Mouse (Mus musculus) left cerebral cortex, adult 18-20 months (tissue): ENCODE measurements around the gene Nbeal2. TPM values are rescaled to one million over a fixed set of nuclear protein-coding genes. Genes with fewer than 3 reads are reported as not detected.

Experiments used
- DNase-seq, 2 experiments: peaks; one replicate each; pipeline ENCODE4 v3.0.0; 2021 to 2022; ENCODE audit warnings: low spot score in 2 of 2, mixed read lengths in 1 of 2
- total RNA-seq, 2 experiments: library from RNA; stranded (reverse); gene quantifications; 2 replicates each; pipeline ENCODE4 v1.2.3; 2021

Nbeal2 gene
- total RNA-seq, 2 experiments from 2014 or later: 9.6 to 12.2 TPM

DNA sequence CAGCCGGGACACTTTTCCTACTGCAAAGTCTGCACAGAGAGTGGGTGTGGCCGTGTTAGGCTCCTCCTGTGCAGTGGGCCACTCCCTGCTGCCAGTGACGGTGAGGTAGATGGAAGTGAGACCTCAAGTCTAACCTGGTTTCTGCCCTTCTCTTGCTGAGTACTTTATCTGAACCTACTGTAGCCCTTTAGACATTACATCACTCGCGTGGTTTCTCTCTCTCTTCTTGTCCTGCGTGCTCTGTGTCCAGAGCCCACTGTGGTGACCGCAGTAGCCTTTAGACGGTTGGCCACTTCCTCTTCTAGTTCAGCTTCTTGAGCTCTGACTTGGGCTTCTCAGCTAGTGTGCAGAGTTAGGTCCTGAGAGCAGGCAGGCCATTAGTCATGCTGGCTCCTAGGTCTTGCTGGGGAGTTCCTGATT, 22.5 kb upstream of the Nbeal2 start:
- DNase-seq: no peak

DNA sequence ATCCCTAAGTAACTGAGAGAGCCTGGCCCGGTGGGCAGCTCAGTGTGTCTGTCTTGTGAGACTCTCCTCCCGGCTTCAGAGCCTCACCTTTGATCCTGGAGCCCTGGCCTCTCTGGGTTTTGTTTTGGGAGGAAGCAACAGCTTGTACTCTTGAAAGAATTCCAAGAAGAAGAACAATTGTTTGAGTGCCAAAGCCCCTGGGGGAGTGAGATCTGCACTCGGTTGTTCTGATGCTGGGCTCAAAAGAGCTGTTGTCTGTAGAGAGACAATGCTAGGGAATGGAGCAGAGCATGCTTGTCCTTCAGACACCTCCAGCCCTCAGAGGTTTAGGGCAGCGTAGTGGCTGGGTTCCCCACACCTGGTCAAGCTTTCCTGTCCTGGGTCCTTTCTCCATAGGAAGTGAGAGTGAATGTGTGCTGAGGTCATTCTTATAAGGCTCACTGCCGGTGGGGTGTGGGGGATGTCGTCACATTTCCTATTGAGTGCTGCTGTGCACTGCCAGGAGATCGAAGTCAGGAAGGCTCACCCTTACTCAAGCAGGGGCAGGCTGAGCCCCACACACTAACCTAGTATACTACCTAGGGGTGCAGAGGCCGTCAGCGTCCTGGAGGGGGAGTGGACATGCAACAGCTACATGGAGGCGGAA, 19.3 kb upstream of the Nbeal2 start:
- no peak for DNase-seq

DNA sequence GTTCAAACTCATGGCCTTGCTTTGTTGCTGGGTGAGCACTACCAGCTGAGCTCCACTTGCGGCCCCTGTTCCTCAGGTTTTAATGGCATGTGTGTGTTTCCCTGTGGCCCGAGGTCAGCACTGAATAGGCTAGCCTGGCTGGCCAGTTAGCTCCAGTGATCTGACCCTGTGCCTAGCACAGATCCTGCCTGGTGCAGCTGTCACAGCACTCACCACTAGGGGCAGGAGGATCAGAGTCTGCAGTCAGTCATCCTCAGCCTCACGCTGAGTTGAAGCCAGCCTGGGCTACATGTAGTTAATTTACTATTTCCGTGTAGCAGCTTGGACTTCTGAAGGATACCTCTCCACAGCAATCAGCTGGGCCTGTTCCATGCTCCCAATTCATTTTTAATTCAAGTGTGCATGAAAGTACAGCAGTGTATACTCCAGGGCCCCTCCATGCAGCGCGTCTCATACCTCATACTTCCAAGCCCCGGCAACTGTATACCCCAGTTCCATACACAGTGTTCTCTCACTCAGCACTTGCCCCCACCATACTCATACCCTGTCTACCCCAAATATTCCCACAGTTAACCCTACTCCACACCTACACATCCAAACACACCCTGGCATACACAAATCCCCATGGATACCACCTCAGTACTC, 18.6 kb upstream of the Nbeal2 start:
- peak in 1 of 2 experiments; percentile 48 for DNase-seq

DNA sequence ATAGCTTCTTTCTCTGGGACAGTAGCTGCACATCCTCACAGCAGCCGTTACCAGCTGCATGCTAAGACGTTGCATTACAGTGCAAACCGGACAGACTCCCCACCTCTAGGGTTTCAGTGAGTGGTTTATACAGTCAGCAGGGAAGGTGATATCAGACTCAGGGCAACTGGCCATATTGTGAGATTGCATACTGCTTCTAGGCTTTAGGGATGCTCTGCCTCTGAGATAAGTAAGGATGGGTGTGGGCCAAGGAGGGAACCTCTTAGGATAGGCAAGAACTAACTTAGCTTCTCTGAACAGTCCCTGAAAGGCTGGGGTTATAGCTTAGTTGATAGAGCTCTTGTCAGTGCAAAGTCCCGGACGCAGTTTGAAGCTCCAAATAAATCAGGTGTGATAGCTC, 15.8 kb upstream of the Nbeal2 start:
- DNase-seq: no peak

DNA sequence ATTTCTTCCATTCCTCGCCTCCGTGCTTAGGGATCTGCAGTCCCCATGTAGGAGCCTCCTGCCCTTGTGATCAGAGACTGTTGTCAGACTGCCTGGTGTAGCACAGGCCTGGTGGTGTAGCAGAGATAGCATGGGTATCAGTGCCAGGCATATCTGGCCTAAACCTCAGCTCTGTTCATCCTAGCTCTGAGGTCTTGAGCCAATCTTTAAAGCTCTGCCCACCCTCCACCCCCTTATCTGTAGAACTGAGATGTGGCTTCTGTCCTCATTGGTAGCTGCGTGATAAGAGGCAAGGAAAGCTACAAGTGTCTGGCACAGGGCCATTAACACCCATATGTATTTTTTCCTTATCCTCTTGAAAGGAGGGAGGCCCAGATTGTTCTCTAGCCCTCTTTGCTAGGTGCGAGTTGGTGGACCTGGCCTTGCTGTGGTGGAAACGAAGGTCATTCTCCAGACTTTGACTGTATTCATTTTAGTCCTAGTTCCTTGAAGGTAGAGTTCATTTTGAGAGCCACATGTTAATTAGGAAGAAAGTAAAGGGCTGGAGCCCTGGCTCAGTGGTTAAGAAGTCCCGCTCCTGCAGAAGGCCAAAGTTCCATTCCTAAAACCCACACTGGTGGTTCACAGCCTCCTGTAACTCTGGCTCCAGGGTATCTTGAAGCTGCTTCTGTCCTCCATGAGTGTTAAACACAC, 14.8 kb upstream of the Nbeal2 start:
- no peak for DNase-seq

DNA sequence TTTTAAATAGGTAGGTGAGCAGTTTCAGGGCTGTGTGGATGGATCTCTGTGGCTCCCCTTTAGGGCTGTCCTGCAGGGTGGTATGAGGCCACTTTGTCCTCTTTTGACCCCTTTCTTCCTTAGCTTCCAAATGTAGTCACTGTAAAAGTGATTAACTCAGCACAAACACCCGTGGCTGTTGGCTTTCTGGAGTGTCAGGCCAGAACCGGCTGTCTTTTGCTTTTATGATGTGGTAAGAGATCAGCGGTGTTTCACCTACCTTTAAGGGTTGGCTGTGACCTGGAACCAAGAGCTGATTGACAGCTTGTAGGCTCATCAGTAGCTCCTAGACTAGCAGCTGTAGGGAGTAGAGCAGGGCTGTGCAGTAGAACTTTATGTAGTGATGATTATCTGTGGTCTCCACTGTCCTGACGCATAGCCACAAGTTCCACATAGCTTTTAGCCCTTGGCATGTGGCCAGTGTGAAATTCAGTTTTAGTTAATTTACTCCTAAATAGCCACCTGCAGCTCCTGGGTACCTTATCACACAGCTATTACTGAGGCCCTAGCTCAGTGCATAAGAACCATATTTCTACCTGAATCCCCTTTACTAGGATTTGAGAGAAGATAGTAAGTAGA, 13.4 kb upstream of the Nbeal2 start:
- DNase-seq: no peak

DNA sequence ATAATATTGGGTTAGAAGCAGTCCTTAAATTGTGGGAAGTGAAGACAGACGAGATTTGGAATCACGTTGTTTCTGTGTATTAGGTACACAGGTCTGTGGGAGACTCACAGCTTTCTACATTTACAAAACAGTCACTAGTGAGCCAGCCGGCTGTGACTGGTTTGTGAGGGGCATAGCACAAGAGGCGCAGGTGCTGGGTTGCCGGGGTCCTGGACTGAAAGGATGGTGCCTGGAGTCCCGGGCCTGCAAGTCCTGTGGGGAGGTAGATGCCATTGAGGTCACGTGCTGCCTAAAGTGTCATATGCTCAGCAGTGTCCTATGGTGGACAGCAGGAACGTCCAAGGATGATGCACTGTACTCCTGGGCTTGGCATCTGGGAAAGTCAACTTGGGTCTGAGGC, 12.4 kb upstream of the Nbeal2 start:
- DNase-seq: no peak

DNA sequence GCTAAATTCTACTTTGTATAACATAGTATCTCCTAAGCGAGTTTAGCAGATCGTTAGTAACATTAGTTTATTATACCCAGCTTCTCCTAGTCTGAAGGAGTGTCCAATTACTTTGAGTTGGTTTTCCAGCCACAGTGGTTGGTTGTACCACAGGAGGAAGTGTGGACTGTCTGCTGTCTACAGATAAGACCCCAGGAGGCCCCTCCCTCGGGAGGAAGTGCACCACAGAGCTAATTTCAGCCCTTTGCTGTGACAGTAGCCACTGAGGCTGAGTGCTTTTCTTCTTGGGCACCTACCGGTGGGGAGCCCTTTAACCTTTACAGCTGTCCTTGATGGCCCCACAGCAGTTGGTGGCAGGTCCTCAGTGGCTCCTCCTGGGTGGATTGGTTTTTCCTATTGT, 12.0 kb upstream of the Nbeal2 start:
- DNase-seq: no peak

DNA sequence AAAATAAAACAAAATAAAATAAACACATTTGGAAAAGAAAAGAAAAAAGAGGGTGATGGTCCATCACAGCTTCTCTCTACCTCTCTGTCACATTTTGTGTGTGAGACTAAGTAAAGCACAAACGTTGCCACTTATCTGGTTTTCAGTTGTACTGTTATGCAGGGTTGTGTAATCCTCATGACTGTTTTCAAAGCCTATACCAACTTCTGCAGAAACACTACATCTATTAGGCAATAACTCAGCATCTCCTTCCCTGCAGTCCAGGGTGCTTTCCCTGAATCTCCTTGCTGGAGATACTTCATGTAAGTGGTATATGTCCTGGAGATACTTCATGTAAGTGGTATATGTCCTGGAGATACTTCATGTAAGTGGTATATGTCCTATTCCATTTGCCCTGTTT, 8.9 kb upstream of the Nbeal2 start:
- no peak for DNase-seq

DNA sequence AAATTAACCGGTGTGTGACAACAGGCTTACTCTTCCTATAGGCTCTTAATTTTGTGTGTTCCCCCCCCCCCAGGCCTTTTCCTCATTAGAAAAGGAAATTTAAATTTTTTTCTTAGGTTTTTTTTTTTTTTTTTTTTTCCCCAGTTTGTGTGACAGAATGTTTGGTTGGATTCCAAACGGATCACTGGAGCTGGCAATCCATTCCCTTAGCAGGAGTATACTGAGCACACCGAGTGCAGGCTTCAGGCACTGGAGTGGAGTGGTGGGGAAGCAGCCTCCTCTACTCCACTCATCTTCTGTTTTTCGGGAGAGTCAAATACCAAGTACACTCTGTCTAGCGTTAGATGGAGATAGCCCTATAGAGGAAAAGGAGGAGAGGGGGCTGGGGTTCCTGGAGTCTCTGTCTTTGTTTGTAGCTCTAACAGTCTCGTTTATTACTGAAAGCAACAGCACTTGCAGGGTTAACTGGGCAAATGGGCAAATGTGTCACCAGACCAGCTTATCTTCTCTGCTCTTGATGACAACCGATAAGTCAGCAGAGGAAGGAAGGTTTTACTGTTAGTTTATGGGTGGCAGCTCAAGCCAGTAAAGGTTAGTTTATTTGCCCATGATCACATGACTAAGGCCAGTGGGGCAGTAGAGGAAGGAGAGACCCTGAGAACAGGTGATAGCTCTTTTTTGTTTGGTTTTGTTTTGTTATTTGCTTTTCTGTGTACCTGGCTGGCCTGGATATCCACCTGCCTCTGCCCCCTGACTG, 7.1 kb upstream of the Nbeal2 start:
- no peak for DNase-seq

DNA sequence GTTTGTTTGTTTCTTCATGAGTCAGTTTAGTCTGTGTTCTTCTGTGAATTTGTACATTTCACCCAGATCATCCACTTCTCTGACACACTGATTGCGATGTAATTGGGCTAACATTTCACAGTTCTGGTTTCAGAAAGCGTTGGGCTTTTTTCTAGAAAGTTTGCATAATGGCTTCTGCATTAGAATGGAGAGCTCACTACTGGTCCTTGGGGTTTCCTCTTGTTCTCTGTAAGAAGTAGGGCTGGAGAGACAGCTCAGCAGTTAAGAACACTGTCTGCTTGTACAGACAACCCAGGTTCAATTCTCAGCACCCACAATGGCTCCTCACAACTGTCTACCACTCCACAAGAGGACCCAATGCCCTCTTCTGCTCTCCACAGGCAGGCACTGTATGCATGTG, 6.2 kb upstream of the Nbeal2 start:
- DNase-seq: no peak

DNA sequence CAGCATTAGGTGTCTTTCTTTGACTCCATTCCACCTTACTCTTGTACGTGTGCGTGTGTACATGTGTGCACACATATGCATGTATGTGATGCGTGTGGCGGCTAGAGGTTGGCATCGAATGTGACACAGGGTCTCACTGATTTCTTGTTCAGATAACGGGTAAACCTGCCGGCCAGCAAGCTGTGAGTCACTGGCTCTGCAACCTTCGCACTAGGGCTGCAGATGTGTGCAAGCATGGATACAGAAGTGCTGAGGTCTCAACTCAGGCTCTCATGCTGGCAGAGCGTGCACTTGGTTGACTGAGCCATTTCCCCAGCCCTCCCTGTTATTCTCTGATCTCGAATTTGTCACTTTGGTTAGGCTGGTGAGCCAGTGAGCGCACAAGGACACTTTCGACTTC, 5.6 kb upstream of the Nbeal2 start:
- no peak for DNase-seq

DNA sequence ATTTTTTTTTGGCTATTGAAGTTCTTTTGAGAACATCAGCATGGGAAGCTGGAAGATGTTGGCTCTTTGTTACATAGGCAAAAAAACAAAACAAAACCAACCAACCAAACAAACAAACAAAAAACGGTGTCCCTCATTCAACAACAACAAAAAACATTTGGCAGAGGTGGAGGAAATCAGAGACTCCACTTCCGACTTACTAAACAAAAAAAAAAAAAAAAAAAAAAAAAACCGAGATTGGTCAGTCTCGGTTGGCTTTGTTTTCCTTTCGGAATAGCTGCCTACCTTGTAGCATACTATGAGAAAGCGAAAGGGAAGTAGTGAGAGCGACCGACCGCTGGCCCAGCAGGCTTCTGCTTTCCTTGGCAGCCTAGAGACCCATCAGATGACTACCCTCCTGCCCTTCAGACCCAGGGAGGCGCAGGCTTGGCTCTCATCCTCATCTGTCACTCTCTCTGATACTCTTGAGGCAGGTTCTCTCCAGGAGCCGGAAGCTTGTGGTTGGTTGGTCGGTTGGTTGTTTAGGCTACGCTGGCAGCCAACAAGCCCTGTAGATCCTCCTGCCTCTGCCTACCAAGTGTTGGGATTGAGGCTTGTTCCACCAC, 3.6 kb upstream of the Nbeal2 start:
- no peak for DNase-seq

DNA sequence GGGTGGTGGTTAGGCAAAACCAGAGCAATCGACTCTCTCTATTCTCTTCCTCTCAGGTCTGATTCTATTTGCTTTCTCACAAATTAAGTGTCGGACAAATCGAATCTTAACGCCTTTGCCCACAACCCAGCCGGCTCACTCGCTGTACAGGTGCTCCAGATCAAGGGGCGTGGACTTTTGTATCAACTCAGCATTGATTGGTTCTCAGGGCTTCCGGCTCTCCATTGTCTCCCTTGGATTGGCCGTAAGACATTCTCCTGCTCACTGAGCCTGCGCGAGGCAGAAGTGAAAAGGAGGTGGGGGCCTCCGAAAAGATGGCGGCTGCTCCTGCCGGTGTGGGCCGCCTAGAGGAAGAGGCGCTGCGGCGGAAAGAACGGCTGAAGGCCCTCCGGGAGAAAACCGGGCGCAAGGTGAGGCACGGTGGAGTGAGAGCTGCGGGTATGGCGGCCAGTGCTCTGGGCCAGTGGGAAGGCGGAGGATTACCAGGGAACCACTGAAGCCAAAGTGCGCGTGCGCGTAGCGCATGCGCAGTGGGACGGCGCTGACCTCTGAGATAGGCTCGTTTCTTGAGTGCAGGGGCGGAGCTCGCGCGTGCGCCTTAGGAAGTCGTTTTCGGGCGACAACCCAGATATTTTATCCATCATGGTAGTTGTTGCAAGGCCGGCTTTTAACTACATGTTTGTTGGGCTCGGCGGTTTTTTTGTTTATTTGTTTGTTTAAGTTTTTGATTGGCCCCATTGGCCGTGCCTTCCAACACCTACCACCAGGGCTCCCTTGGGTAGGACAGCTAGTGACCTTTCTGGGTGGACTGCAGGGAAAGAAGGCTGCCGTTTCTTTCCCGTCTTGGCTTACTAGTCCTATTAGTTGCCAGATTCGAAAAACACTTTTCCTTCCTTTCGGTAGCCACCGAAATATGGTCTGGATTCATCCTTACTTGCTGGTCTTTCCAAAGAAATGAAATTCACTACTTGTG, 2.6 kb upstream of the Nbeal2 start, which contains the start of gene Ccdc12:
TSS of gene Ccdc12 (plus strand) at position 255 of the 973 bp plus-strand sequence.
- peak; percentile 90 to 96 for DNase-seq

DNA sequence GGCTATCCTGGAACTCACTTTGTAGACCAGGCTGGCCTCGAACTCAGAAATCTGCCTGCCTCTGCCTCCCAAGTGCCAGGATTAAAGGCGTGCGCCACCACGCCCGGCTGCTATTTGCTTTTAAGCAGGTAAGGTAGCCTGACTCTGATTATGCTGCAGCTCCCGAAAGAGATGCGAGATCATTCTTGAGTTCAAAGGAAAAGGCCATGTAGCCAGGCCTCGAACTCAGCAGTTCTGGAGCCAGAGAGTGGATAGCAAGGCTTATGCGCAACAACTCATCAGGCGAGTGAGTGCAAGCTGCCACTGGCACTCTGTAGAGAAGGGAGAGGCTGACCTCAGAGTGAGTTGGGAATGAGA, 1.7 kb upstream of the Nbeal2 start:
- no peak for DNase-seq

DNA sequence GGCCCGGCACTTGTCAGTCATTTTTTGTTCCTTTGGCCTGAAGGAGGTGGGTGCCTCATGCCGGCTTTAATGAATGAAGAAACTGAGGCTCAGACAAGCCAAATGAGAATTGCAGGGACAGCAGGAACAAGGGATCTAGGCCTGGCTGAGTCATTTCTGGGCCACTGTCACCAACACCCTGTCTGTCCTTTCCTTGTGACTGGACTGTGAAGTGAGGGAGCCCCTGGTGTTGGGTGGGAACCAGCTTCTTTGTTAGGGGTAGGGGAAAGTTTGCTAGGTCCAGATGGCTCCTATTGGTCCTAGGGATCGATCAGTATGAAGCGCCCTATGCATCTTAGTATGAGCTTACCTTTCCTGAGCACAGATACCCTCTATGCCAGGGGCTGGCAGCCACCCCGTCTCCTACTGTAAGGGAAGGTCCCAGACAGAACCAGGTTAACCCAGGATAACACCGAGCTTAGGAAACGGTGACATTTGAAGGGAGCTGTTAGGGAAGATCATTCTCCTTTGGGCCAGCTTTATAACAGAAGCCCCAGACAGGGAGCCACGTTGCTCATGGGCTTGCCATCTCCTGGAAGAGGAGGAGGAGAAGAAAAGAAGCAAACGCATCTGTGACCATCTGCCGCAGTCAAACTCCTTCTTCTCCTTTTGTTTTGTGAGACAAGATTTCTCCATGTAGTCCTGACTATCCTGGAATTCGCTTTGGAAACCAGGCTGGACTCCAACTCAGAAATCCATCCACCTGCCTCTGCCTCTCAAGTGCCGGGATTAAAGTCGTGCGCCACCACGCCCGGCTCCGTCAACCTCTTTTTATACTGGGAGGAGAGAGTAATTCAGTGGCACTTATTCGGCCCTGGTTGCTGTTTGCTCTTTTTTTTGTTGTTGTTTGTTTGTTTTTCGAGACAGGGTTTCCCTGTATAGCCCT, 1.0 kb upstream of the Nbeal2 start:
- no peak for DNase-seq

DNA sequence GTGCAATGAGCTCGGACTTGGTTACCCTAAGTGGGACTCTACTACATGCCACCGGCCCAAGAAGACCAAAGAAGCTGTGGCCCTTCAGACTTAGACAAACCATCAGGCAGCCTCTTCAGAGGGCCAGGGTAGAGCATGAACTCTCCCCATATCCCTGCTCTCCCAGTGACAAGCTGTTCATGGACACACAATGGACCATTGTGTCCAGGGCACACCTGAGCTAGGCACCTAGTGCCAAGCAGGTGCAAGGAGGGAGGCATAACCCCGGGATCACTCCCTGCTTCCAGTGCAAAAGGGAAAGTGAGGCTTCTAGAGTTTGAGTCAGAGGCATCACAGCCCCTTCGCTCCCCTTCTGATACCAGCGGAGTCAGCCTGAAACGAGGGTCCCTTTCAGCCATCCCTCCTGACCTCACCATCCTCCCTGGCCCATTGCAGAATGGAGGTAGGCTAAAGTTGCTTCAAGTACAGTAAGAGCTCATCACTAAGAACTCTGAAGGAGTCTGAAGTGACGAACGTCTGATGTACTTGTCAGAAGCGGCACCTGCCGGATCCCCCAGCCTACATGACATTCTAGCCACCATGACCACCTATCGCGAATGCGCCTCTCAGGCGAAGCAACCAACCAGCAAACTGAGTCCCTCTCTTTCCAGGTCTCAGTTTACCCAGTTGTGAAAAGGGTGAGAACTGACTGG, 852 bp downstream of the Nbeal2 start:
- DNase-seq: no peak
